Mouse (Mus musculus) small intestine, adult 2 months (tissue): ENCODE data around the gene Parg.

Experiments used
- CTCF ChIP-seq: fragments of 200-500 bp; IDR thresholded peaks from 2 replicates; pipeline ENCODE4 v1.5.1; 2012; ENCODE audit warnings: low read depth, mild to moderate bottlenecking, control low read depth, inconsistent platforms, low read length, moderate library complexity, mixed read lengths; ENCODE audit not compliant: insufficient replicate concordance, insufficient read length; ENCODE audit errors: extremely low read depth
- POLR2A ChIP-seq: fragments of 200-500 bp; IDR thresholded peaks from 2 replicates; pipeline ENCODE4 v1.6.1; 2012; ENCODE audit warnings: low read depth, mild to moderate bottlenecking, control low read depth, inconsistent platforms, low read length, moderate library complexity

- TF ChIP-seq POLR2A, result no peak
- TF ChIP-seq CTCF, result no peak
These were observed 67.2 kb downstream of the Parg start for GRCm38 (mm10) chr14:32268999-32269398.
